Mouse (Mus musculus): ENCODE data around the gene Atf6. TPM values are rescaled to one million over a fixed set of nuclear protein-coding genes. Genes with fewer than 3 reads are reported as not detected.

Atf6 gene
- polyA plus RNA-seq, 1 experiment from 2014 or later: 8.2 TPM

DNA sequence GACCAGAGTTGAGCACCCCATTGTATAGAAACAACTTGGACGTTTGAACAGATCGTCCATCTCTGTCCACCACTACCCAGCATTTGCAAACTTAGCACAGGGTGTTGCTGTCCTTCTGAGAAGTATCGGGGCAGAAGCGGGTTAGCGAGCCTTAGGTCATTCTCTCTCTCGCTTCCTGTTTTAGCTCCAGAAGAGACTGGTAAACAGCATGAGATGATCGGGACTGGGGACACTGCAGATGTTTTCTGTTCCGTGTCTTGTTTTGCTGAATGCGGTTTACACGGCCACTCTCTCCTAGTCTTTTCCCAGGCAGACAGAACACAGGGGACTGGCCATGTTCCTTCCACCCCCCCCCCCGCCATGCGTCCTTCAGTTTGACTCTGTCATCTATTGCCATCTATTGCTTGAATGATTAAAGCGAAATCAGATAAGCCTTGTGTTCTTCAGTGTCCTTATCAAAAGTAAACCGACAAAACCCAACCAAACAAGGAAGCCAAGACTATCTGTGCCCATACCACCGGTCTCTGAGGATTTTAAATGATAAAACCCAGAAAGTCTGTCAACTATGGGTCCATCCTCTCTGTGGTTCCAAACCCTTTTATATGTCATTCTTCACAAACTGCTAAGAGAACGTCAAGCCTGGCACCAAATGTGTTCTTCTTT is 31.0 kb upstream of the Atf6 start:
- H3K4me3 ChIP-seq: no peak overlapping the region
- no peak overlapping the region for H3K27ac ChIP-seq
- H3K9ac ChIP-seq: no peak overlapping the region
- H3K9me3 ChIP-seq: no peaks in the 10 kb centered on the region; the same call in 1 of the 2 replicates
- H3K4me1 ChIP-seq: no peaks in the 10 kb centered on the region; the same call in 1 of the 2 replicates
- WGBS: 76% methylated on average over 16 of the region's 16 CpGs
- no peaks in the 10 kb centered on the region for H3K36me3 ChIP-seq
- ATAC-seq (ENCODE audit: low FRiP score, low read depth): no peak
- peaks cover 24% of the 10 kb centered on the region for H3K27me3 ChIP-seq
- H3K4me2 ChIP-seq (replicated peaks): no peak overlapping the region

DNA sequence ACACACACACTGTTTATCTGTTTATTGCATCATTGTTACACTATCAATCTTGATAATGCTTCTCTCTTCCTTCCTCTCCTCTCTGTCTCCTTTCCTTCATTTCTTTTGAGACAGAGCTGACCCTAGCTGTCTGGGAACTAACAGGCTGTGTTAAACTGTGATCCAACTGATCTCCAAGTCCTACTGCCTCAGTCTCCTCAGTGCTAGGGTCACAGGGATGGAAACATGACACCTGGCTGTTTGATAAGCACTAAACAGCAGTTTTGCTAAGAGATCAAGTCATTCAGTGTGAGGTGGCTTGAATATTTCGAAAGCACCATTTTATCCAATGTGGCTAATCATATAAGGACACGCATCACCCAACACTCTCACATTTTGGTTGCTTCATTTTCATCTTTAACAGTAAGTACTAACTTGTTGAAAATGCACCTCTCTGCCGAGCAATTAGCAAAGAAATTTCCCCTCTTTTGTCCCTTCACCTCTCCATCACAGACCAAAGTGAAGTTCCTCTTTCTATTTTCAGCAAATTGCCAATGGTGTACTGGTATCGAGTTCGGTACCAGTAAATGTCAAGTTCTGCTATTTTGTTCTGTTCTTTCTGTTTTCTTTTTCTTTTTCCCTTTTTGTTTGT is 29.2 kb upstream of the Atf6 start:
- Histone ChIP-seq H3K27me3 (peaks cover 10% of the 10 kb centered on the region; the same call in 1 of the 2 replicates), H3K9ac (no peak overlapping the region), H3K36me3 (no peaks in the 10 kb centered on the region), H3K4me1 (no peaks in the 10 kb centered on the region; the same call in 1 of the 2 replicates), H3K4me2 (replicated peaks) (no peak overlapping the region), H3K4me3 (no peak overlapping the region), H3K27ac (no peak overlapping the region), H3K9me3 (no peaks in the 10 kb centered on the region; the same call in 1 of the 2 replicates)
- no peak for ATAC-seq (ENCODE audit: low FRiP score, low read depth)
- WGBS: 84% methylated on average over 5 of the region's 5 CpGs

DNA sequence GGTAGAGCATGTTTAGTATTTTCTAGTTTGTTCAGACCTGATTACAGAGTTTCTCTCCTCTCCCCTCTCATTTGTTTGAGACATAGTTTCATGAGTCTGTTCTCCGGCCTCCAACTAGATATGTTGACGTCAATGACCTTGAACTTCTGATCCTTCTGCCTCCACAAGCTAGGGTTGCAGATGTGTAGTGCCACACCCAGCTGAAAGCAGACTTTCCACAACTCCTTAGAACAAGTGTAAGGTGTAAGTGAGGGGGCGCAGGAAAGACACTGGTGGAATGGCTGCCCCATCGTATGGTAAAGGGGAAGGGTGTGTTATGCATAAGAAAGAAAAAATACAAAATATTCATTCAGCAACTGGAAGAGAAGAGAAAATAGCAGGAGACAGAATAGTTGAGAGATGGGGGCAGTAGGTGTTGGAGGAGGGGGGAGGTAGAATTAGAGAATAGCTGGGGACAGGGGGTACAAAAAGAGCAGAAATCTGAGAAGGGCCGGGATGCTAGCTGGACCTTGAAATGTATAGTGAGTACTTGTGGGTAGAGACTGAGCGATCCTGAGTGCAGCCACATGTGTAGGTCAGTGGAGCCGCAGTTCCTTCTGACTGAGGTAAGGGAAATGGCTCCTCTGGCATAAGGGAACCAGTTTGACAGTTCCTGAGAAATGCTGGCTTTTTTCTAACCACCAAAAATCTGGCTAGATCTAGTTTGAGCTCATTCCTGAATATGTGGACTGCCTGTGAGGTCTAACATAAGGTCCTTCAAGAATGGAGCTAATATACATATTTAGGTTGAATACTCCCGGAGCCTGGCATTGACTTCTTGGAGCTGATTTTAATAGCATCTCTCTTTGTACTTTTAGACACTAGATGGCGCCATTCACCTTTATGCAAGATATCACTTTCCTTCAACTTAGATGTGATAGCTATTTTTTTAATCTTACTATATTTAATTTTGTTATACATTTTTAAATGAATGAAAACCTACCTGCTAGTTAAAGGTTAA is 27.3 kb upstream of the Atf6 start:
- ATAC-seq (ENCODE audit: low FRiP score, low read depth): no peak
- H3K27ac ChIP-seq: no peak overlapping the region
- H3K36me3 ChIP-seq: no peaks in the 10 kb centered on the region
- H3K4me1 ChIP-seq: no peaks in the 10 kb centered on the region
- no peaks in the 10 kb centered on the region; the same call in 1 of the 2 replicates for H3K9me3 ChIP-seq
- H3K4me3 ChIP-seq: no peak overlapping the region
- no peak overlapping the region for H3K4me2 ChIP-seq (replicated peaks)
- H3K27me3 ChIP-seq: peaks cover 8% of the 10 kb centered on the region; the same call in 1 of the 2 replicates
- 60% methylated on average over 9 of the region's 9 CpGs for WGBS
- H3K9ac ChIP-seq: no peak overlapping the region

DNA sequence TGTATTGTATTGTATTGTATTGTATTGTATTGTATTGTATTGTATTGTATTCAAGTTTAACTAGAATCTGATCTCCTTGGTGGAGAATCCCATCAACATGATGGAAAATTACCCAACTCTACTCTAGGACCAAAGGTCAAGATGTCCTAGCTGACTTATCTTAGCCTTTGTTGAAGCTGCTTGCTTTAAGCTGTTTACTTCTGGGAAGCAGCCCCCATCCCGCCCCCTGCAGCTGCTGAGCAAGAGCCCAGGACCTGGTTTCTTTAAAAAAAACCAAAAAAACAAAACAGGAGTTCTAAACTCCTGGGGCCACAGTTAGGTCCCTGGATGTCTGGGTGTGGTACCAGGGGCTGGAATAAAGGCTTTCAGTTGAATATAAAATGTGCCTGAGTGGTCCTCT is 24.7 kb upstream of the Atf6 start:
- Histone ChIP-seq H3K9me3 (no peaks in the 10 kb centered on the region; the same call in 1 of the 2 replicates), H3K36me3 (no peaks in the 10 kb centered on the region), H3K4me3 (no peak overlapping the region), H3K4me2 (replicated peaks) (no peak overlapping the region), H3K9ac (no peak overlapping the region), H3K4me1 (no peaks in the 10 kb centered on the region), H3K27ac (no peak overlapping the region), H3K27me3 (no peaks in the 10 kb centered on the region)
- no peak for ATAC-seq (ENCODE audit: low FRiP score, low read depth)
- 55% methylated on average over 1 of the region's 1 CpGs for WGBS

DNA sequence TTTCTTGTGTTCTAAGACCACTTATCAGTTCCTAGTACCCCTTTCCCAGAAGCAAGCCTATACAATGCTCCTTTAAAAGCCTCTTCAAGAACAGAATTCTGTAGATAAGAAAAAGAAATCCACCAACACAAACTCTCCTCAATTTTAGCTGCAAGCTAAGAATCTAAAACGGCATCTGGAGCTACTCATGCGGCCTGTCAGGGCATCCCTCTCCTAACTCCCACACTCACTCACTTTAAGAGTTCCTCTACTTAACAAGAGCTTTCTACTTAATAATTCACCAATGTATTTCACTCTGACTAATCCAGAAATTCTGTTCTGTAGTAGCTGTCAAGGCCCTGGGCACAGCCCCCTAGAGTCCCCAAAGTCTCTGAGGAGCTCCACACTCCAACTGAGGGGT is 24.1 kb upstream of the Atf6 start:
- ATAC-seq (ENCODE audit: low FRiP score, low read depth): no peak
- no peak overlapping the region for H3K9ac ChIP-seq
- no peaks in the 10 kb centered on the region; the same call in 1 of the 2 replicates for H3K9me3 ChIP-seq
- WGBS: 57% methylated on average over 2 of the region's 2 CpGs
- no peaks in the 10 kb centered on the region for H3K36me3 ChIP-seq
- H3K27me3 ChIP-seq: no peaks in the 10 kb centered on the region
- no peak overlapping the region for H3K4me2 ChIP-seq (replicated peaks)
- no peak overlapping the region for H3K27ac ChIP-seq
- no peaks in the 10 kb centered on the region for H3K4me1 ChIP-seq
- H3K4me3 ChIP-seq: no peak overlapping the region

DNA sequence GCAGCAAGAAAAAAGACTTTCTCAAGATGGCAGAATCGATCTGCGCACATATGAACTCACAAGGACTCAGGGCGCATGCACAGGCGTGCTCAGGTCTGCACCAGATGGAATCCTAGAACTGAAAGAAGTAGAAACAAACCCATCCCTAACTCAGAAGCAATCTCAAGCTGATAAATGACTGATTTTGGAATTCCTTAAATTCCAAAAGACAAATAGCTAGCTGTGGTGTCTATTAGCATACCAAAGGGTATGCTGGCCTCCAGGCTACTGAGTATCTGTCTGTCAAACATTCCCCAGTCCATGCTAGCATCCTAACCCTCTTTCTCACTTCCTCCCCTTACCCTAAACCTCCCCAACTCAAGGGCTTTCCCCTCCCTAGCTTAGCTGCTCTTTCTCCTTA is 21.7 kb upstream of the Atf6 start:
- Histone ChIP-seq H3K36me3 (no peaks in the 10 kb centered on the region), H3K9ac (no peak overlapping the region), H3K4me2 (replicated peaks) (no peak overlapping the region), H3K4me1 (peaks cover 3% of the 10 kb centered on the region), H3K27ac (no peak overlapping the region), H3K4me3 (no peak overlapping the region), H3K27me3 (no peaks in the 10 kb centered on the region), H3K9me3 (no peaks in the 10 kb centered on the region)
- 62% methylated on average over 4 of the region's 4 CpGs for WGBS
- ATAC-seq (ENCODE audit: low FRiP score, low read depth): no peak

DNA sequence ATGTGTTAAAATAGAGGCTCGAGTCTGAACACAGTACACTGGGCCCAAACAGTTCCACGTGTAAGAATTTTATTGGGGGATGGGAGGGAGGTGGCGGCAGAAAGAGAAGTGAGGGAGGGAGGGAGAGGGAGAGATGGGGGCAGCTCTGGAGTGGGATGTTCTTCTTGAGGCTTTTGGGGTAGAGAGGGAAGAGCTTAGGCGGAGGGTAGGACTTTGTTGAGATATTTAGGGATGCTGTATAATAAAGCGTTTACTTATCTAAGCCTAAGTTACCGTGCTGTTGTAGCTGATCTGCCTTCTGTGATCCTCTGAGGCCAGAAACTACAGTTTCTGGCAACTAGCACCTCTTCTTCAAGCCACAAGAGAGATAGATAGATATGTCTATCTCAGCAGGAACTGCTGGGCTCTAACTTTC is 18.5 kb upstream of the Atf6 start:
- Histone ChIP-seq H3K4me3 (no peak overlapping the region), H3K27me3 (no peaks in the 10 kb centered on the region)
- WGBS: 17% methylated on average over 6 of the region's 6 CpGs

DNA sequence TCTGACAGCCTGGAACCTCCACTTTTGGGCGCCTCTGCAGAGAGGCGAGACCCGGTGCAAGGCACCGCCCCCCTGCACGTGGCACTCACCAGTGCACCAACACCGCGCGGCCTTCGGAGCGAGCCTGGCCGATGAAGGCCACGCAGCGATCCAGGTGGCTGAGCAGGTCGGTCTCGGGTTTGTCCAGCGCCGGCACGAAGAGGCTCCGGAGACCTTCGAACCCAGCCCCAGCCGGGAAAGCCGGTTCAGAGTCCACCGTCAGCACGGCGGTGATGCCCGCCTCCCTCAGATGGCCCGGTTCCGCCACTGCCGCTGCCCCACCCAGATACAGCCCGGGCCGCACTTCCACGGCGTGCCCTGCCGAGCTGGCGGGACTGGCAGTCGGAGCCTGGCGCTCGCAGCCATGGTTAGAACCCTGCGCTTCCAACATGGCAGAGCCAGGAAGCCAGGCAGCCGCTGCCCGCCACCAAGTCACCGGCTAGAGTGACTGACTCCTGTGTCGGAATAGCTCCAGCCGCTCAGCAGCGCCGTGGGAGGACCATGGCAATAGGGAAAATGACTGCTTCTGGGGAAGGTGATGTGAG is 17.5 kb upstream of the Atf6 start, which contains the start of the genes Gm26620 and Dusp12:
Gm26620 (plus strand) TSS at position 88 of the 584 bp plus-strand sequence.
Dusp12 (minus strand) TSS at position 563 of the 584 bp plus-strand sequence.
- WGBS: under 1% methylated on average over 45 of the region's 46 CpGs
- Histone ChIP-seq H3K4me3 (peak within 1 kb of the TSS; percentile 84), H3K27ac (peak within 1 kb of the TSS; percentile 75), H3K9me3 (no peaks in the 10 kb centered on the region), H3K4me2 (replicated peaks) (peak within 1 kb of the TSS; percentile 75), H3K36me3 (peaks cover 19% of the 10 kb centered on the region), H3K27me3 (no peaks in the 10 kb centered on the region), H3K9ac (peak within 1 kb of the TSS; percentile 91), H3K4me1 (peaks cover 15% of the 10 kb centered on the region)
- ATAC-seq (ENCODE audit: low FRiP score, low read depth): peak; percentile 94

More for the DNA sequence above, 18.5 kb upstream of the Atf6 start:
- H3K27ac ChIP-seq: no peak overlapping the region
- no peak for ATAC-seq (ENCODE audit: low FRiP score, low read depth)
- peaks cover 10% of the 10 kb centered on the region for H3K36me3 ChIP-seq
- peaks cover 15% of the 10 kb centered on the region for H3K4me1 ChIP-seq
- peak overlapping the region; percentile 4; the same call in 1 of the 2 replicates for H3K9ac ChIP-seq
- no peak overlapping the region for H3K4me2 ChIP-seq (replicated peaks)
- no peaks in the 10 kb centered on the region for H3K9me3 ChIP-seq

DNA sequence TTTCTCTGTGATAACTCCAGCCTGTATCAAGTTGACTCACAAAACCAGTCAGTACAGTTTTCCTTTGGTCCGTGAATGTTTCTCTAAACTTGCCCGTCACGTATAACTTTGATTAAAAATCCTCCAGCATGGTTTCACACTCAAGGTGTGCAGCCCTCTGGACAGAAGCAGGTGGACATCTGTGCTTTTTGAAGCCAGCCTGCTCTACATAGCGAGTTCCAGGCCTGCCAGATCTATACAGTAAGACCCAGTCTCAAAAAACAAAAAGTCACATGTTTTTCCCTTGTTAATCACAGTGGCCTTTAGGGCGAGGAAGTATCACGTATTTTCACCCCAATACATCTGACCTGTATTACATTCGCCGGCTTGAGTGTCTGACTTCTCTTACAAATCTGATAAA is 16.8 kb upstream of the Atf6 start:
- H3K27me3 ChIP-seq: no peaks in the 10 kb centered on the region
- peaks cover 15% of the 10 kb centered on the region for H3K4me1 ChIP-seq
- peak overlapping the region; percentile 84 for H3K4me3 ChIP-seq
- no peak overlapping the region for H3K27ac ChIP-seq
- H3K36me3 ChIP-seq: peaks cover 25% of the 10 kb centered on the region
- ATAC-seq (ENCODE audit: low FRiP score, low read depth): no peak
- 18% methylated on average over 8 of the region's 8 CpGs for WGBS
- H3K9me3 ChIP-seq: no peaks in the 10 kb centered on the region
- H3K9ac ChIP-seq: peak overlapping the region; percentile 91
- H3K4me2 ChIP-seq (replicated peaks): peak overlapping the region; percentile 75

DNA sequence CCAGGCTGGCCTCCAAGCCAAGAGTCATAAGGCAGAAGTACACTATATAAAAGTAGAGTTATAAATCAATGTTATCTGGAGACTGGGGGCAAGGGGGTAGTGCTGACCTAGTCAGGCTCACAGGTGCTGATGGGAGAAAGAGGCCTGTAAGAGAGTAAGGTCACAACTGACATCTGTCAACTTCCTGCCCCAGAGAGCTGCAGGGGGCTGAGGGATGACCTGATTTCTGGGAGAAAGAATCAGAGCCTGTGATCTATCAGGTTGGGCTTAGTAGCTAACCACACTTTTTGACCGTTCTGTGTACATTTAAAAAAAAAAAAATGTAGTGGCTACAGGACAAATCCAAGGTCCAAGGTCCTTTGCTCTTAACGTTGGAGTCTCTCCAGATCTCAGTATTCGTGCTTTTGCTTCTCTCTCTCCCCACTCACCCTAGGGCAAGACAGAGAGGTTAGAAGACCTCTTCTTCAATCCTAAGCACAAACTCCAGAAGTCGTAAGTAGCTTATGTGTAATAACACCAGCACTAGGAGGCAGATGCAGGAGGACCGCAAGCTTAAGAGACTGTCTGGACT is 15.4 kb upstream of the Atf6 start:
- H3K9ac ChIP-seq: no peak overlapping the region
- ATAC-seq (ENCODE audit: low FRiP score, low read depth): no peak
- no peak overlapping the region for H3K27ac ChIP-seq
- no peak overlapping the region for H3K4me3 ChIP-seq
- H3K4me2 ChIP-seq (replicated peaks): no peak overlapping the region
- no peaks in the 10 kb centered on the region for H3K27me3 ChIP-seq
- H3K36me3 ChIP-seq: peaks cover 34% of the 10 kb centered on the region
- 83% methylated on average over 5 of the region's 5 CpGs for WGBS
- peaks cover 15% of the 10 kb centered on the region for H3K4me1 ChIP-seq
- H3K9me3 ChIP-seq: no peaks in the 10 kb centered on the region

DNA sequence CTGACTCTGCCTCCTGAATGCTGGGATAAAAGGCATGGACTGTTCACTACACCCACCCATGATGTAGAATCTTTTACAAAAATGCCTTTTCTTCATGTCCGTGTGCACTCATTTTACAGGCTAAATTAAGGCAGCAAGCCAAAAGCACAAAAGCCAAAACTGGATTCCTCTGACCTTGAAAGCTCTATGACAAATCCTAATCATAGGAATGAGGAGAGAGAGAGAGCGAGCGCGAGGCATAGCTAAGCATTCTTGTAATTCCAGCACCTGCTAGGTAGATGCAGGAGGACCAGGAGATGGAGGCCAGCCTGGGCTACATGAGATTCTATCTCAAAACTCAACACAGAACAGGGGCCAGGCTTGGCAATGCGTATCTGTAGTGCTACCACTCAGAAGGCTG is 9.3 kb upstream of the Atf6 start:
- 91% methylated on average over 5 of the region's 5 CpGs for WGBS
- ATAC-seq (ENCODE audit: low FRiP score, low read depth): no peak
- Histone ChIP-seq H3K36me3 (peaks cover 77% of the 10 kb centered on the region), H3K27me3 (no peaks in the 10 kb centered on the region), H3K9ac (no peak overlapping the region), H3K9me3 (no peaks in the 10 kb centered on the region), H3K4me2 (replicated peaks) (no peak overlapping the region), H3K4me1 (no peaks in the 10 kb centered on the region), H3K27ac (no peak overlapping the region), H3K4me3 (no peak overlapping the region)
